Mouse (Mus musculus) cerebellum, postnatal 14 days (tissue): ENCODE data around the gene Pmm1.
A peak's percentile ranks its signal among the peaks of the same experiment; 100 is the strongest.
"Not testable (repeated sequence)": the region's sequence is repeated elsewhere in the genome, so short reads cannot be mapped to it uniquely, and the experiment has no call there.

Source experiments
- DNase-seq, 2 experiments: peaks; one replicate each; pipeline ENCODE4 v3.0.0; 2021; ENCODE audit warnings: mixed read lengths in 2 of 2

Gene Pmm1

DNA sequence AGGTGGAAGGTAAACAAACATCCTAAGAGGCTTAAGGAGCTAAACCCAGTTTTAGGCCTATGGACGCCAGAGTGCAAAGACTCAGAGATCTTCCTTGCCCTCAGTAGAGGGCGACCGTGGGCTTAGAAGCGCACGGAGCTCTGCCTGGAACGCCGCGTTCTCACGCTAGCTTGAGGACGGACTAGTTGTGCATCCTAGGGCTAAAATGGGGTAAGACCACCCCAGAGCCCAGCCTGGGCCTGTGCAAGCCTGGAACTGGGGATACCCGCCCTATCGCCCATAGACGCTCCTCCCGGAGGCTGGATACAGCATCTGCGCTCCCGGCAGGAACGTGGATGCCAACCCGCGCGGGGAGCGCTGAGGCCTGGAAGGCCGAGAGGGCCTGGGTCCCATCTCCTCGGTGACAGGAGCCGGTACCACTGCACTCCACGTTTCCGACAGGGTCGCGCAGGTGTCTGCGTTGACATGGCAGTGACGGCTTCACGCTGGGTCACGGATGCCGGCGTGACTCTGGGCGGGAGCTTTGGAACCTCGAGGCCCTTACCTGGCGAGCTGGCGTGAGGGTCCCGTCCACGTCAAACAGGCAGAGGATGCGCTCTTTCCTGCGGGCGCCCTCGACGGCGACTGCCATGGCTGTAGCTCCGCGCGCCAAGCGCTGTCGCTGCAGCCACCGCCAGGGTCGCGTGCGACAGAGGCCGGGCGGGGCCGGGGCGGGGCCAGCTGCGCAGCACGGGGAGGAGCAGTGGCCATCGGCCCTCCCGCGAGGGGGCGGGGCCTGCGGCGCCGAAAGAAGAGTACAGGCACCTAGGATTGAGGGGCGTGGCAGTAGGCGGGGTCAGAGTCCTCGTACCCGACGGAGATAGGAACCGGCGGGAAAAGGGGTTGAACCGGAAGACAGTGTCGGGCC lies at the start of gene Pmm1:
Gene Pmm1, minus strand, starts transcription at position 760 of the 907 bp plus-strand sequence.
- DNase-seq = peak; percentile 99 to 100

DNA sequence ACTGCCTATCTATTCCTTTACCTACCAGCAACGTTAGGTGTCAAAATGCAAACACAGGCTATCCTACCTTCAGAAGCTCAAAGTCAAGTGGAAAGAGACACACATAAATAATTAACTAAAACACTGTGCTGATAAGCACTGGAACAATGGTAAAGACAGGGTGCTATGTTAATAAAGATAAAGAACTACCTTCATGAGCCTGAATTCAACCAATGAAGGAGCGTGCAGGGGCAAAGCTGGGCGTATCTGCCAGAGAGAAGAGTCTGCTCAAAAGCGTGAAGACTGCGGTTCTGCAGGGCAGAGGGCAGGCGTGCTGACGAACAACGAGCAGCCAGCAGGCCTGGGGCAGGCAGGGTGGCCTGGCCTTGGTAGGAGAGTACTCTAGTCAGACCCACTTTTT lies 43.5 kb upstream of the Pmm1 start:
- no peak for DNase-seq

DNA sequence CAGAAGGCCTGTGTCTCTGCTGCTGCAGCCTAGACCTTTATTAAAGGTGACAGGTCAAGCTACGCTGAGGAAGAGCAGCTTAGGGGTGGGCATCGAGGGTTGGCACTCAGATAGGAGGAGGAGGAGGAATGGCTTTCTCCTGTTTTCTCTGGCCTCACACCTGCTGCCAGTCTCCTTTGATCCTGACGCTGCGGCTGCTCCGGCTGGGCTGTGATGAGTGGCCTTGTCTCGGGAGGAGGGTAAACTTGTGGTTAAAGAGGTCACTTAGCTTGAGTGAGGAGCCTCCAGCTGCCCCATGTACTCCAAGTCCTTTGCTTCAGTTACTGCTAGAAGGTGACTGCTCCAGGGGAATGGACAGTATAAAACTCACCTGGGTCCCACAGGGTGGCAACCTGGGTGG lies 33.3 kb upstream of the Pmm1 start:
- no peak for DNase-seq

- no peak for DNase-seq
Observed at GRCm38 (mm10) chr15:81990549-81990948, 29.8 kb upstream of the Pmm1 start.

DNA sequence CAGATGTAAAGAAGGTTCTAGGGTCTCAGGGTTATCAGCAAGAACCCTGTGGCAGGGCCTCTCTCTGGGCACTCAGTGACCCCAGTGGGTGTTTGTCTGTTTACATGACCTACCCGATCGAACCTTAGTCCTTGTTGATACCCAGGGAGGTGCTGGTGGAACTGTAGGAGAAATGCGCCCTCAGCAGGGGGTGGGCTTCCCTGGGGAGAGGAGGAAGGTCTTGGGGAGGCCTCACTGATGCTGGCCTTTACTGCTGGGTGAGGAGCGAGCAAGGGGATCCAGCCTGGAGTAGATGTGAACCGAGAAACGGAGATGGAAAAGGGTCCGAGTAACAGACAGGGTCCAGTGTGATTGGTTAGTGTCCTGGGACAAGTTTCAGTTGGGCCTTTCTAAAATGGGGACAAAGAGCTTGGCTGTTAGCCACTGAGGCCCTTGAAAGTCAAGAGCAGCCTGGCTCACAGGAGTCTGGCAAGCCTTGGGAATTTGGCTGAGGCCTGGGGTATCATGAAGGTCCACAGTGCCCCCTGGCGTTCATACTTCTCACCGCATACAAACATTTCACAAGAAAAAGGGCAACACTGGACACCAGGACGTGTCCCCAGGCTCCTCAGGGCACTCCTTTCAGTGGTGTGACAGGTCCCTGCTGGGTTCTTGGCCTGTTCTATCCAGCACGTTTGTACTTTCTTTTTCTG lies 28.8 kb upstream of the Pmm1 start:
- DNase-seq = peak; percentile 94 to 96

DNA sequence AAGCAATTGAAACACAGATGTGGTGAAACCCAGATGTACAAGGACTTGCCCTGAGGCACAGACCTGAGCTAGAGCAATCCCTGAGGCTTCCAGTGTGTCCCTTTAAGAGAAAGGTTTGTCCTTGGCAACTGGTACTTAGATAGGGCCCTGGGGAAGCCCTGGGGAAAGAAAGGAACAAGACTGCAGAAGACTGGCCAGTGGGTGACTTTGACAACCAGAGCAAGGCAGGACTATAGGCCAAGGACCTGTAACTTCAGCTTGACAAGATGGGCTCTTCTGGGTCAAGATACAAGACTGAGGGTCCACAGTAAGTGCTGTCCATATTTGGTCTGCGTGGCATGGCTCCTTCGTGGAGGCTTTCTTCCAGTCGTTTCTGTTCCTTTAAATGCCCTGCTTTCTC lies 26.9 kb upstream of the Pmm1 start, which contains the start of gene Xrcc6:
Gene Xrcc6, plus strand, starts transcription at position 190 of the 400 bp plus-strand sequence.
- DNase-seq = no peak

- DNase-seq = no peak
Observed at GRCm38 (mm10) chr15:81985267-81986161, 24.8 kb upstream of the Pmm1 start.

- no peak for DNase-seq
Observed at GRCm38 (mm10) chr15:81982173-81982572, 21.4 kb upstream of the Pmm1 start.

DNA sequence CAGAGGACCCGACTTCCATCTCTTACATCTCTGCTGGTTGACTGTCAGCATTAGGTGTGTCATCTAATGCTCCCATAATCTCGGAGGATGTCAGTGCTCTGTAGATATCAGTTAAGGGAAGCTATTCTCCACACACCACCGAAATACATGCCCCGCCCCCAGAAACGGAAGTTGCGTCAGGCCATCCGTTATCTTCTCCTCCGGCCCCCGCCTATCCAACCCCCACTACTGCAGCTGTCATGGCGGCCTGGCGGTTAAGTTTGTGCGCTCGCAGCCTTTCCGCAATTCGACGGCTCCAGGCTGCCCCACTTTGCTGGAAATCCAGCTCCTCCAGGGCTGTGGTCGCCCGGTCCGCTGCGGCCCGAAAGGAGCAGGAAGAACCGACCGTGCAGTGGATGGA lies 19.6 kb upstream of the Pmm1 start, which contains the start of gene 1700029P11Rik:
Gene 1700029P11Rik, plus strand, starts transcription at position 220 of the 400 bp plus-strand sequence.
- no peak for DNase-seq

GRCm38 (mm10) chr15:81975156-81975555 lies 14.4 kb upstream of the Pmm1 start:
- DNase-seq = not testable (repeated sequence)

GRCm38 (mm10) chr15:81970498-81970897 lies 9.8 kb upstream of the Pmm1 start:
- DNase-seq = not testable (repeated sequence)

DNA sequence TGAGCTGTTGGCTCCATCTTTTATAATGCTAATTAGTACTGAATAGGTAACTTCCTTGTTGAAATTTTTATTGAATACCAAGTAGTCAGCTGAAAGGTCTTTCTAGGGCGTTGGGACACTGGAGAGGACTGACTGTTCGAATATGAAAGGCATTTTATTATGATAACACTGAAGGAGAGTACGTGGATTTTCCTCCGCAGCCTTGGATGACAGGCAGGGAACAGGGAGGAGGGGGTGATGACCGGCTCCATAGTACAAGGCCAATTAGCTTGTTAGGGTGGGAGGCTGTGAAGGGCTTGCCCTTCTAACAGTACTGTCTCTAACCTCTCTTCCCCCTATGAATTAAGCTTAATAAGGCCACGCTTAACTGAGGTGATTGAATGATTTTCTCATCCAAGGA lies 8.9 kb upstream of the Pmm1 start:
- not testable (repeated sequence) for DNase-seq

DNA sequence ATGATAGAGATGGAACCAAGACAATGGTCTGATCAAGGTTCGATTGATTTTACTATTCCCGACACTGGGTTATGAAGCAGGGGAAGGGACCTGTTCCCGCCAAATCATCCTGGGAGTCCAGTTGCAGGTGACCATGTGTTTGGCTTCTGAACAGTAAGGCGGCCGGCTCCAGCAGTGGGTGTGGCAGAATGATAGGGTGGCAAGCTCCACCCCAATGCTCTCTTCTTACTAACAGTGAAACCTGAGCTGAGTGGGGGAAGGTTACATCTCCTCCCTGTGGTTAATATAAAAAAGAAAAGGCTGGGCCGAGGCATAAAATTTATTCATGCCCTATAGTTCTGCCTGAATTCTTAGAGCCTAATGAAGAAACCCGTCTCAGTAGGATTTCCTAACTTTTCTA lies 8.4 kb upstream of the Pmm1 start:
- DNase-seq = no peak

- no peak for DNase-seq
Observed at GRCm38 (mm10) chr15:81968447-81968846, 7.7 kb upstream of the Pmm1 start.

- no peak for DNase-seq
Observed at GRCm38 (mm10) chr15:81967821-81968220, 7.1 kb upstream of the Pmm1 start.

- DNase-seq = no peak
Observed at GRCm38 (mm10) chr15:81966062-81966829, 5.5 kb upstream of the Pmm1 start.

- DNase-seq = no peak
Observed at GRCm38 (mm10) chr15:81964980-81965545, 4.3 kb upstream of the Pmm1 start.

GRCm38 (mm10) chr15:81964262-81964661 lies 3.5 kb upstream of the Pmm1 start:
- no peak for DNase-seq

- DNase-seq = no peak
Observed at GRCm38 (mm10) chr15:81961078-81961451, 335 bp upstream of the Pmm1 start.

DNA sequence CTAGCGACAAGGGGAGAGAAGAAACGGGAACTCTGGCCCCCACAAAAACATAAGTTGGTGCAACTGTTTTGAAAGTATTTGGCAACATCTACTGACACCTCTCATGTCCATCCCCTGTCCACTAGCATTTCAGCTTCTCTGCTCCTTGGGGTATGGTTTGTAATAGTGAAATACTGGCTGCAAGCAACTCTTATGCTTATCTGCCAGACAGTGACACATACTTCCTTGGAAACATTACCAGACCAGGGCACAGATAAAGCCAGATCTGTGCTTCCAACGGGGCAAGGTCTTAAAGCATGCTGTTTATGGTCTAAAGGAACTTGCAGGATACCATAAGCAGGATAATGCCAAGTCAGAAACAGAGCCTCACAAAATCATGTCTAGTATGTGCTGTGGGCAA lies 1.8 kb downstream of the Pmm1 start:
- no peak for DNase-seq

DNA sequence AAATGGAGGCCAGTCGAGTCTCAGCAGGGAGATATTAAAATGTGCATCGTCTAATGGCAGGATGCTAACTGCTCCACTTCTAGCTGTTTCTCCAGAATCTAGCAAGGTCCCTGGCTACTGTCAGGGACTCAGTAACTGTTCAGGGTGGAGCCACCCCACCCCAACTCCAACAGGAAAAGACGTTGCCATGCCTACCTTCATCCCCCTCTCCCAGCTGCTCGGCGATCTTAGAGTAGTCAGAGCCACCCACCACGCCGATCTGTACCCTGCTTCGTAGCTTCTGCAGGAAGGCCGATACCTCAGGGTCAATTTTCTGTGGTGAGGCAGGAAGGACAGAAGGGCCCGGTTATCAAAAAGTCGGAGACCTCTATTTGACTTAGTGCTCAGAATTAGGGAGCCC lies 3.1 kb downstream of the Pmm1 start:
- no peak for DNase-seq

DNA sequence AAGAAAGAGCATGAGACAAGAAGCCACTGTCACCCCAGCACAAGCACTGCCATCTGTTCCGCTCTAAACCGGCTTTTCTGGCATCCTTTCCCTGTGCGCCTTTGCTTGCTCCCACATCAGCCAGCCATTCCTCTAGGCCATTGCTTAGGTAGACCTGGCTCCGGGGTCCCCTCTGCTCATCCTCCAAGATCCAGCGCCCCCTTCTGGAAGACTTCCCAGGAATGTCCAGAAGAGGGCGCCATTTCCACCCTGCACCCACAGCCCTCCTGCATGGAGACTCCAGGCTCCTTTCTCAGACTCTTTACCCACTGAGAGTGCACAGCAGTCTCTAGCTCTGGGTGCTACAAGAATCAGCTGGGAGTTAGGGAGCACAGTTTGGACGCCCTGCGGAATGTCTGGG lies 4.3 kb downstream of the Pmm1 start:
- DNase-seq = peak; percentile 69 to 80
